ENCODE assay signal across 26 mouse cellular contexts in the genomic region with DNA sequence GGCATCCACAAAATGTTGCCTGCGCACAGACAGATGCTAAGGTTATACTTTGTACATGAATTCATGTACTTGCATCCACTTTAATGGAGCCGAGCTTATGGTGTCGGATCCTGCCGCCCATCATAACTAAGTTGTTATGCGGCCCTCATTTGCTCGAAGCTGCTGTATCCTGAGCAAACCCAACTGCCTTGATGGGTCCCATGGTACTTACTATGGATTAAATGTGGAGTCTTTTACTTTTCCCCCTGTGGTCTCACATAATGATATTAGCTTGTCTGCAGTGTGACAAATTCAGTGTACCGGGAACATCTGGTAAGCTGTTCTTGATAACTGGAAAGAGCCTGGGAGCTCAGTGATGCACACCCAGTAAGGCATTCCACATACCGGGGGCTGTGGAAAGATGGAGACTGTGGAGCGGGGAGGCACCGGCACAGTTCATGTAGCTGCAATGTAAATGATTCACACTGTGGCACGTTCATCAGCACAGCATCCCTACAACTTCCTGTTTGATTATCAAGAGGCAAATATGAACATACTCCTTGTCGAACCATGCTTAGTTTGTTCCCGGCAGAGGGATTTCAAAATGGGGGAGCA.
DNase-seq lines count a peak whose midpoint lies in the region; ATAC-seq and TF ChIP-seq lines count a peak whose summit lies in the region.
"Had no signal": no experiment of that assay in that cellular context is flagged by ENCODE, and none has a peak within 500 bp of the region (broad histone marks: within the 10 kb centered on the region; RNA-seq: fewer than 3 reads in every experiment).

No protein-coding gene starts in this region.

- H3K4me1 ChIP-seq in hindbrain, embryonic 13.5 days (replicated peaks) = peaks cover 27% of the 10 kb centered on the region
- no peaks in the 10 kb centered on the region for H3K4me1 ChIP-seq in hindbrain, embryonic 12.5 days
- H3K4me1 ChIP-seq in midbrain, embryonic 12.5 days = no peaks in the 10 kb centered on the region
- peaks cover 11% of the 10 kb centered on the region; the same call in 1 of the 2 replicates for H3K4me1 ChIP-seq in midbrain, embryonic 14.5 days (ENCODE audit: control insufficient read depth, insufficient read depth, low read length)
- peaks cover 9% of the 10 kb centered on the region for H3K4me1 ChIP-seq in embryonic fibroblast, embryonic 13.5 days (ENCODE audit: control insufficient read depth, insufficient read depth, low read length)
- H3K4me1 ChIP-seq: liver, embryonic 15.5 days; lung, embryonic 15.5 days had no signal

- H3K27ac ChIP-seq in hindbrain, embryonic 13.5 days = peak overlapping the region; percentile 64
- no peak overlapping the region for H3K27ac ChIP-seq in hindbrain, embryonic 12.5 days
- H3K27ac ChIP-seq in midbrain, embryonic 12.5 days (replicated peaks) = no peak overlapping the region
- H3K27ac ChIP-seq in midbrain, embryonic 14.5 days (replicated peaks; ENCODE audit: low read depth, low read length) = no peak overlapping the region; the same call in 1 of the 2 replicates
- H3K27ac ChIP-seq in embryonic fibroblast, embryonic 13.5 days (ENCODE audit: insufficient read depth, low read length) = peak overlapping the region; percentile 65; the same call in 1 of the 2 replicates
- H3K27ac ChIP-seq: heart, adult 2 months; heart, embryonic 13.5 days; liver, embryonic 15.5 days; lung, embryonic 15.5 days had no signal

- ATAC-seq in hindbrain, embryonic 13.5 days (ENCODE audit: low FRiP score) = peak; percentile 74
- ATAC-seq in hindbrain, embryonic 12.5 days (ENCODE audit: low FRiP score) = no peak
- ATAC-seq in midbrain, embryonic 12.5 days (ENCODE audit: low FRiP score, low read depth) = peak; percentile 47; the same call in 1 of the 2 replicates
- no peak for ATAC-seq in midbrain, embryonic 14.5 days (ENCODE audit: low FRiP score, low TSS enrichment)
- ATAC-seq: forebrain, embryonic 14.5 days; intestine, postnatal 0 days had no signal

- WGBS in hindbrain, embryonic 13.5 days = 66% methylated on average over 13 of the region's 13 CpGs
- 73% methylated on average over 13 of the region's 13 CpGs for WGBS in hindbrain, embryonic 12.5 days
- WGBS in midbrain, embryonic 12.5 days = 81% methylated on average over 13 of the region's 13 CpGs
- 61% methylated on average over 13 of the region's 13 CpGs for WGBS in midbrain, embryonic 14.5 days

- no peak for TF ChIP-seq POLR2A in embryonic fibroblast, embryonic 13.5 days (IDR thresholded peaks at IDR 0.05; ENCODE audit: low read depth, low read length)

- H3K4me3 ChIP-seq in hindbrain, embryonic 13.5 days = no peak overlapping the region
- no peak overlapping the region for H3K4me3 ChIP-seq in hindbrain, embryonic 12.5 days
- H3K4me3 ChIP-seq in midbrain, embryonic 12.5 days = no peak overlapping the region
- H3K4me3 ChIP-seq in midbrain, embryonic 14.5 days (replicated peaks; ENCODE audit: low read depth, low read length) = no peak overlapping the region
- no peak overlapping the region for H3K4me3 ChIP-seq in embryonic fibroblast, embryonic 13.5 days (ENCODE audit: insufficient read depth, low read length)
- H3K4me3 ChIP-seq: heart, adult 2 months; heart, embryonic 13.5 days; liver, embryonic 15.5 days; lung, embryonic 15.5 days had no signal

- no peaks in the 10 kb centered on the region for H3K27me3 ChIP-seq in hindbrain, embryonic 13.5 days
- no peaks in the 10 kb centered on the region for H3K27me3 ChIP-seq in hindbrain, embryonic 12.5 days
- no peaks in the 10 kb centered on the region for H3K27me3 ChIP-seq in midbrain, embryonic 12.5 days
- no peaks in the 10 kb centered on the region for H3K27me3 ChIP-seq in midbrain, embryonic 14.5 days (ENCODE audit: control insufficient read depth, insufficient read depth, low read length)
- H3K27me3 ChIP-seq: heart, embryonic 13.5 days; liver, embryonic 15.5 days; lung, embryonic 15.5 days had no signal

- 0 out of 2 replicates have a peak overlapping the region, but pooled peaks have one; percentile 24 for H3K9ac ChIP-seq in hindbrain, embryonic 13.5 days
- no peak overlapping the region for H3K9ac ChIP-seq in hindbrain, embryonic 12.5 days
- no peak overlapping the region for H3K9ac ChIP-seq in midbrain, embryonic 12.5 days (replicated peaks)
- no peak overlapping the region for H3K9ac ChIP-seq in midbrain, embryonic 14.5 days (replicated peaks; ENCODE audit: low read length)
- H3K9ac ChIP-seq: heart, embryonic 13.5 days; liver, embryonic 15.5 days; lung, embryonic 15.5 days had no signal

- no peaks in the 10 kb centered on the region for H3K36me3 ChIP-seq in hindbrain, embryonic 13.5 days
- no peaks in the 10 kb centered on the region for H3K36me3 ChIP-seq in hindbrain, embryonic 12.5 days
- no peaks in the 10 kb centered on the region for H3K36me3 ChIP-seq in midbrain, embryonic 12.5 days
- H3K36me3 ChIP-seq in midbrain, embryonic 14.5 days (ENCODE audit: control insufficient read depth, insufficient read depth, low read length) = no peaks in the 10 kb centered on the region
- H3K36me3 ChIP-seq: heart, embryonic 13.5 days; liver, embryonic 15.5 days; lung, embryonic 15.5 days had no signal

- DNase-seq in midbrain, embryonic 14.5 days = no peak
- peak; percentile 3 for DNase-seq in naive thymus-derived CD4-positive, alpha-beta T cell, adult 2 months (ENCODE audit: low read depth)
- DNase-seq in frontal cortex, adult 2 months (ENCODE audit: extremely low spot score in 1 of 2, low spot score in 1 of 2) = no peak
- DNase-seq in lung, adult 18-20 months = no peak
- DNase-seq: adrenal gland, postnatal 14 days; cerebellum, adult 11-12 months; cerebellum, adult 9-11 months; embryo, embryonic 11 days; gastrocnemius, postnatal 25 days; heart, adult 2 months; heart, postnatal 10 days; kidney, adult 9 months; kidney, postnatal 10 days; layer of hippocampus, adult 9-11 months; lung, postnatal 36 days; thymus, adult 2 months; thymus, postnatal 36 days had no signal

- H3K9me3 ChIP-seq in hindbrain, embryonic 13.5 days = no peaks in the 10 kb centered on the region
- H3K9me3 ChIP-seq in hindbrain, embryonic 12.5 days (replicated peaks) = no peaks in the 10 kb centered on the region
- H3K9me3 ChIP-seq in midbrain, embryonic 12.5 days = no peaks in the 10 kb centered on the region
- no peaks in the 10 kb centered on the region for H3K9me3 ChIP-seq in midbrain, embryonic 14.5 days (ENCODE audit: control insufficient read depth, low read length)
- H3K9me3 ChIP-seq: heart, embryonic 13.5 days; liver, embryonic 15.5 days; lung, embryonic 15.5 days had no signal

- no peak overlapping the region for H3K4me2 ChIP-seq in hindbrain, embryonic 13.5 days
- no peak overlapping the region for H3K4me2 ChIP-seq in hindbrain, embryonic 12.5 days (replicated peaks)
- H3K4me2 ChIP-seq in midbrain, embryonic 12.5 days (replicated peaks) = no peak overlapping the region
- H3K4me2 ChIP-seq in midbrain, embryonic 14.5 days (ENCODE audit: low read length) = no peak overlapping the region
- H3K4me2 ChIP-seq: heart, embryonic 13.5 days; liver, embryonic 15.5 days; lung, embryonic 15.5 days had no signal

- TF ChIP-seq CTCF in embryonic fibroblast, embryonic 13.5 days (IDR thresholded peaks at IDR 0.05; ENCODE audit: borderline replicate concordance, insufficient read depth, low read length) = no peak

Comparison
In these comparisons a context has a peak if more than half of its experiments do, and no peak if none do; other contexts are left out.
1. ATAC-seq: peak in hindbrain, embryonic 13.5 days (single experiment) and midbrain, embryonic 12.5 days (single experiment); none in hindbrain, embryonic 12.5 days (single experiment) and midbrain, embryonic 14.5 days (single experiment).
2. H3K27ac ChIP-seq: peak in hindbrain, embryonic 13.5 days (single experiment) and embryonic fibroblast, embryonic 13.5 days (single experiment); none in hindbrain, embryonic 12.5 days (single experiment), midbrain, embryonic 12.5 days (single experiment) and midbrain, embryonic 14.5 days (single experiment).